Mouse (Mus musculus) ES-E14 (cell line): ENCODE results near the gene Il1rap.

Source experiments
- HCFC1 ChIP-seq: IDR thresholded peaks from 2 replicates; pipeline ENCODE4 v1.6.1; 2012; ENCODE audit warnings: low read length, inconsistent platforms, borderline replicate concordance; ENCODE audit not compliant: insufficient read depth
- MAFK ChIP-seq: IDR thresholded peaks from 2 replicates; pipeline ENCODE4 v1.6.1; 2014; ENCODE audit warnings: mild to moderate bottlenecking, low read depth, low read length, inconsistent platforms; ENCODE audit not compliant: insufficient read depth
- ZNF384 ChIP-seq: IDR thresholded peaks from 2 replicates; pipeline ENCODE4 v1.6.1; 2012; ENCODE audit warnings: low read depth, low read length, inconsistent platforms

GRCm38 (mm10) chr16:26666401-26666800, 84.9 kb downstream of the Il1rap start:
- TF ChIP-seq HCFC1 (no peak), MAFK (no peak), ZNF384 (no peak)
